Mouse (Mus musculus) skeletal muscle tissue, adult 2 months (tissue): ENCODE measurements around the gene Gabpb2.
"Not testable (repeated sequence)": the region's sequence is repeated elsewhere in the genome, so short reads cannot be mapped to it uniquely, and the experiment has no call there.

Experiments
- DNase-seq: peaks from one replicate; pipeline ENCODE4 v3.0.0-alpha.2; 2012; ENCODE audit warnings: low read depth, low spot score

The Gabpb2 gene

DNA sequence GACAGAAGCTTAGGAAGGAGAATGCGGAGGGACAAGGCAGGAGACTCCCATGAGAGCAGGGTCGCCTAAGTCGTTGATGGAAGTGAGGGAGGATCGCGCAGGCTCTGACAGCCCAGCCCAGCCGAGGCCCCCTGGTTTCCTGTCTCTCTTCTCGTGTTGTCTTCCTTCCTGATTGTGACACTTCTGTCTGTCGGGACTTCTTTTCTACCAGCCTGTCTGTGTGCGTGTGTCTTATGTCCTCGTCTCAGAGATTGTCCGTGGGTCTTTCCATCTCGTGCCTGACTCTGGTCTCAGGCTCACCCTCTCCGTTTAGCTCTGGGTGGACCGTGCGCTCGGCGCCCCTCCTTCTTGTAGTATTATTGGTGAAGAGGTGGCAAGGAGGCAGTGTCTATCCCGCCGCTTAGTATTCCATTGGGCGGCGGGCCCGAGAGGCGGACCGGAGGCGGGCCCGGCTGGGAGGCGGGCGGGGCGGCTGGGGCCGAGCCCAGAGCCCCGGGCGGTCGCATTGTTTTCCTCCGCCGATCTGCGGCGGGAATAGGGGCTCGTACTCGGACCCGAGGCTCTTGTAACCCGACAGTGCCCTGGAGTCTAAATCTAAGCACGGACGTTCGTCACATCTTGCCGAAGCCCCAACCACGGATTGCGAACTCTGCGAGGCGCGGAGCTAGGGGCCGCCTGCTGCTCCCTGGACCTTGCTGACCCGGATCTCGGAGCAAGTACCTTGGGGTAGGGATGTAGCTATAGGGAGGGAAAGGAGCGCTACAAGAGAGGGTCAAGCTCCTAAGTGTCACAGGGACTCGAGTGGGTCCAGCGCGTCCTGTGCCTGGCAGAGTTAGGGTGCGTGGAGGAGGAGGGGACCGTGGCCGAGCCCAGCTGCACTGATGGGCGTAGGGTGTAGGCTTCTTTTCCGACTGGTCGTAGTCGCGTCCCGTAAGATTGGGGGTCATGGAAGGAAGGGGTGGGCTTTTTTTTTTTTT, 57.4 kb downstream of the Gabpb2 start, which contains the start of gene Sema6c:
Gene Sema6c, plus strand, starts transcription at position 471 of the 977 bp plus-strand sequence.
- DNase-seq: peak; percentile 88

DNA sequence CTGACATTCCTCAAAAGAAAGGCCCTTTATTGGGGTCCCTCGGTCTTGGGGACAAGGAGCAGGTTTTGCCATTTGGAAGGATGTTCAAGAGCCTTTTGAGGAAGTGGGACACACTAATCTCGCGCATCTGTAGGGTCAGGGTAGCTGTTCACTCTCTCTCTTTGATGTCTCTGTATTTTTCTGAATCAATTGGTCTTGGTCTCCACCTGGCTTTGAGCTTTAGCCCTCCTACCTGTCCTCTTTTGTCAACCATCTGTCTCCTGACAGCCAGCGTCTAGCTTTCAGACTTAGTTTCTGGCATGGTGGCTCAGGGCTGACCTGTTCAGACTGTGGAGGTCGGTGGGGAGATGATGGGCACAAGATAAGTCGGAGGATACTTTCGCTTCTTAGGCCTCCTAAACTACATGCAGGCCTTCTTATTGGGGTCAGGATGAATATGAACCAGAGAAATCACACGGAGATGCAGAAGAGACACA, 58.2 kb downstream of the Gabpb2 start:
- no peak for DNase-seq

- no peak for DNase-seq
These were observed 63.8 kb downstream of the Gabpb2 start for GRCm38 (mm10) chr3:95153874-95154273.

GRCm38 (mm10) chr3:95147924-95148323, 69.8 kb downstream of the Gabpb2 start:
- no peak for DNase-seq

- peak; percentile 87 for DNase-seq
These were observed 75.1 kb downstream of the Gabpb2 start for GRCm38 (mm10) chr3:95142617-95143011.

GRCm38 (mm10) chr3:95141952-95142616, 75.6 kb downstream of the Gabpb2 start, which contains the start of gene Tnfaip8l2:
Gene Tnfaip8l2, minus strand, starts transcription at chr3:95142360.
- no peak for DNase-seq

DNA sequence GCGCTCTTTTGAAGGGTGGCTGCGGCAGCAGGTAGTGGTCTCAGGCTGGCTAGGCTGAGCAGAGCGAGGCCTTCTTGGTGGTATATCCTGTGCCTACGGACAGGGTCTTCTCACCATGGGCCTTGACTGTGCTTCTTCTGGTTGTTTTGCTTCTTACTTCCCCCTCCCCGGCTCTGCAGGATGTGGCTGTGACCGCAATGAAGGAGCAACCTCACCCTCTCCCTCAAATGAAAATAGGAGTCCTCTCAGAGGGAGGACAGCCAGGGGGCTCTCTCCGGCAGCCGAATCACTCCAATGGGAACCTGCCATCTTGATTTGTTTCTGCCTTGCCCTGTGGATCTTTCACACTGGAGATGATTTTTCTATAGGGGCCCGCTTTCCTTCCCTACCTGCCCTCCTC, 76.2 kb downstream of the Gabpb2 start:
- no peak for DNase-seq

GRCm38 (mm10) chr3:95140795-95141194, 76.9 kb downstream of the Gabpb2 start:
- no peak for DNase-seq

GRCm38 (mm10) chr3:95140289-95140595, 77.5 kb downstream of the Gabpb2 start:
- DNase-seq: no peak

GRCm38 (mm10) chr3:95139586-95140288, 78.0 kb downstream of the Gabpb2 start:
- DNase-seq: no peak

DNA sequence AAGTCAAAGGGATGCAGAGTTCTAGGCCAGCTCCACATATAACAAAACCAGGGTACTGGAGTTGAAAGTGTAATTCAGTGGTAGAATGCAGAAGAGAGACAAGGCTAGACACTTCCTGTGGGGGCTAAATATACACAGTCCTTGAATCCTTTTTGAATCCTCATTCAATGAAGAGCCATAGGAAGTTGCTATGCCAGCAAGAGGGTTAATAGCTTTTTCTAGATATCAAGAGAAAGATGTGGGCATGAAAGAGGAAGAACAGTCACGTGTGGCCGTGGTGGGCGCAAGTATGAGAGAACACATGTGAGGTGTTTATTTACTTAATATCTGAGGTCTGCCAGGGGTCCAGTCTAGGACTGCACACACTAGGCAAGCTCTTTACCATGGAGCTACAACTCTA, 81.4 kb downstream of the Gabpb2 start:
- DNase-seq: no peak

DNA sequence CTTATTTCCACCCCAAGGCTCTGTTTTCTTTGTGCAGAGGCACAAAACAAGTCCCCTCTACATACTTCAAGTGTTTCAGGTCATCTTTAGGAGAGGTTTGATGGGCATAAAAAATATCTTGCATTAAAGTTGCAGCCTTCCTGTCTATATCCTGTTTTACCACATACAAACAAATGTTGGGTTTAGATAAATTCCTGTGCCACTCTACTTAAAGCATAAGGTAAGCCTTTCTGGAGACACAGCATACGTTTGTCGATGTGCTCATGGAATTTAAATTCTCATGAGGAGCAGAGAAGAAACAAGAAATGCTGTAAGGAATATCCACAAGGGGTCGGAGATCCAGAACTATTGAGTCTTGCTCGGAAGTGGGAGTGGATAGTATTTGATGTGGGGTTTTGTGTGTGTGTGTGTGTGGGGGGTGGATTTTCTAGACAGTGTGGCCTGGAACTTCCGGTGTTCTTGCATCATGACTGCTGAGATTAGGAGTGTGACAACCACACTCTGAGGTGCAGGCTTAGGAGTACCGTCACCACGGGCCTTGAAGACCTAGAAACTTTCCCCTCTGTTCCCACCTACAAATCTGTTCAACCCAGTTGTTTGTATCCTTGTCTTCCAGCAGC, 82.2 kb downstream of the Gabpb2 start:
- DNase-seq: no peak

- DNase-seq: no peak
These were observed 82.7 kb downstream of the Gabpb2 start for GRCm38 (mm10) chr3:95135023-95135422.

- DNase-seq: not testable (repeated sequence)
These were observed 83.6 kb downstream of the Gabpb2 start for GRCm38 (mm10) chr3:95134133-95134532.

GRCm38 (mm10) chr3:95133680-95134101, 84.0 kb downstream of the Gabpb2 start, which contains the start of the genes Scnm1 and Lysmd1:
Gene Scnm1, minus strand, starts transcription at chr3:95134011.
Gene Lysmd1, plus strand, starts transcription at chr3:95134088.
- peak; percentile 92 for DNase-seq

- no peak for DNase-seq
These were observed 84.5 kb downstream of the Gabpb2 start for GRCm38 (mm10) chr3:95133176-95133575.

GRCm38 (mm10) chr3:95132389-95132788, 85.3 kb downstream of the Gabpb2 start:
- not testable (repeated sequence) for DNase-seq
